Mouse (Mus musculus): ENCODE measurements at regions not wholly inside any gene's neighbourhood (a gene's known extent, or its start where the extent isn't known, plus 50 kb on each side); places are given as distances from the start of the nearest gene placed in this dataset.

- TF ChIP-seq CTCF (IDR thresholded peaks at IDR 0.05; ENCODE audit: control insufficient read depth, insufficient read depth, insufficient read length) (no peak), MAX (IDR thresholded peaks at IDR 0.05) (no peak)
These were observed 481.5 kb downstream of the Tns1 start for GRCm38 (mm10) chr1:73642691-73643109.

Data from C2C12 (cell line).